Mouse (Mus musculus): ENCODE measurements around the gene Tldc2. TPM values are rescaled to one million over a fixed set of nuclear protein-coding genes. Genes with fewer than 3 reads are reported as not detected.

Tldc2 gene
- total and polyA plus RNA-seq, 3 experiments: not detected

- no peak overlapping the region for H3K27ac ChIP-seq (ENCODE audit: insufficient read depth, low read depth)
- TF ChIP-seq NELFE (IDR thresholded peaks at IDR 0.05; ENCODE audit: low read depth, low read length): no peak
- no peak for TF ChIP-seq EP300 (IDR thresholded peaks at IDR 0.05; ENCODE audit: low read length)
- TF ChIP-seq MAZ (IDR thresholded peaks at IDR 0.05; ENCODE audit: low read depth, low read length): no peak
- TF ChIP-seq GABPA (IDR thresholded peaks at IDR 0.05; ENCODE audit: insufficient replicate concordance, low read depth, low read length): no peak
- TF ChIP-seq CTCF (conservative IDR thresholded peaks at IDR 0.05 in 1 of 2, IDR thresholded peaks at IDR 0.05 in 1 of 2; ENCODE audit: low read depth in 2 of 2, low read length in 2 of 2): no peak
- H3K4me1 ChIP-seq (ENCODE audit: control insufficient read depth in 1 of 2, insufficient read depth in 2 of 2): peaks cover 22 to 47% of the 10 kb centered on the region in 2 experiments
- H3K4me3 ChIP-seq (replicated peaks in 1 of 3; ENCODE audit: low read depth in 2 of 3, low read length in 2 of 3, poor library complexity in 1 of 3): no peak overlapping the region
- H3K79me2 ChIP-seq (replicated peaks; ENCODE audit: control insufficient read depth, extremely low read depth, insufficient read depth, poor library complexity, severe bottlenecking): no peaks in the 10 kb centered on the region
- no peak overlapping the region for H3K4me2 ChIP-seq (ENCODE audit: insufficient read depth, low read depth, poor library complexity, severe bottlenecking)
- H3K9ac ChIP-seq (ENCODE audit: insufficient read depth, low read depth): no peak overlapping the region
- no peaks in the 10 kb centered on the region for H3K36me3 ChIP-seq (replicated peaks in 1 of 2; ENCODE audit: control insufficient read depth in 1 of 2, insufficient read depth in 1 of 2, low read length in 1 of 2)
- no peak for DNase-seq (ENCODE audit: extremely low read depth)
- no peaks in the 10 kb centered on the region for H3K9me3 ChIP-seq (replicated peaks; ENCODE audit: low read length)
- dilution Hi-C loops (cut with MboI; ENCODE audit: extremely low pct_ligation_motif_present, extremely low pct_unique_long_range_greater_than_20kb, low sequenced_read_pairs): no loop called here
- peaks cover 32% of the 10 kb centered on the region for H3K27me3 ChIP-seq (replicated peaks)
- in situ Hi-C loops (cut with MboI; ENCODE audit: low pct_ligation_motif_present, low pct_unique_long_range_greater_than_20kb, low sequenced_read_pairs): loop anchor here (25.0 kb wide), 1 partner anchor 188 kb away; the partner anchor contains the start of gene Sla2
Observed at GRCm38 (mm10) chr2:157075226-157075625, 11.6 kb upstream of the Tldc2 start.

GRCm38 (mm10) chr2:157075685-157076084 is 11.2 kb upstream of the Tldc2 start:
- no peak for TF ChIP-seq EP300 (IDR thresholded peaks at IDR 0.05; ENCODE audit: low read length)
- no peak for TF ChIP-seq JUND (conservative IDR thresholded peaks at IDR 0.05; ENCODE audit: low read depth, low read length)
- no peak for TF ChIP-seq USF1 (IDR thresholded peaks at IDR 0.05; ENCODE audit: low read depth, low read length)
- TF ChIP-seq UBTF (IDR thresholded peaks at IDR 0.05; ENCODE audit: low read depth, low read length): no peak
- TF ChIP-seq CTCF (conservative IDR thresholded peaks at IDR 0.05 in 1 of 2, IDR thresholded peaks at IDR 0.05 in 1 of 2; ENCODE audit: low read depth in 2 of 2, low read length in 2 of 2): no peak
- TF ChIP-seq POLR2AphosphoS2 (IDR thresholded peaks at IDR 0.05; ENCODE audit: low read depth, low read length): no peak
- no peak for TF ChIP-seq NRF1 (IDR thresholded peaks at IDR 0.05; ENCODE audit: low read depth, low read length)
- no peak for TF ChIP-seq E2F4 (IDR thresholded peaks at IDR 0.05; ENCODE audit: insufficient replicate concordance, low read depth, low read length)
- TF ChIP-seq HCFC1 (IDR thresholded peaks at IDR 0.05; ENCODE audit: low read depth, low read length): no peak
- TF ChIP-seq IRF4 (IDR thresholded peaks at IDR 0.05; ENCODE audit: low read depth, low read length): no peak
- no peak for TF ChIP-seq ZMIZ1 (IDR thresholded peaks at IDR 0.05; ENCODE audit: low read depth, low read length)
- TF ChIP-seq TCF12 (IDR thresholded peaks at IDR 0.05; ENCODE audit: low read depth, low read length): no peak
- no peak for TF ChIP-seq ZKSCAN1 (IDR thresholded peaks at IDR 0.05; ENCODE audit: borderline replicate concordance, low read depth, low read length)
- TF ChIP-seq ZNF384 (IDR thresholded peaks at IDR 0.05; ENCODE audit: low read depth, low read length): no peak
- TF ChIP-seq MXI1 (IDR thresholded peaks at IDR 0.05; ENCODE audit: low read depth, low read length): no peak
- no peak for TF ChIP-seq JUN (IDR thresholded peaks at IDR 0.05; ENCODE audit: insufficient read depth, low read depth, low read length)
- DNase-seq (ENCODE audit: extremely low read depth): no peak
- Histone ChIP-seq H3K9me3 (replicated peaks; ENCODE audit: low read length) (no peaks in the 10 kb centered on the region), H3K9ac (ENCODE audit: insufficient read depth, low read depth) (no peak overlapping the region), H3K36me3 (replicated peaks in 1 of 2; ENCODE audit: control insufficient read depth in 1 of 2, insufficient read depth in 1 of 2, low read length in 1 of 2) (no peaks in the 10 kb centered on the region), H3K4me3 (replicated peaks in 1 of 3; ENCODE audit: low read depth in 2 of 3, low read length in 2 of 3, poor library complexity in 1 of 3) (no peak overlapping the region), H3K4me1 (ENCODE audit: control insufficient read depth in 1 of 2, insufficient read depth in 2 of 2) (peaks cover 18 to 42% of the 10 kb centered on the region in 2 experiments), H3K4me2 (ENCODE audit: insufficient read depth, low read depth, poor library complexity, severe bottlenecking) (no peak overlapping the region), H3K27ac (ENCODE audit: insufficient read depth, low read depth) (no peak overlapping the region), H3K27me3 (replicated peaks) (peaks cover 37% of the 10 kb centered on the region), H3K79me2 (replicated peaks; ENCODE audit: control insufficient read depth, extremely low read depth, insufficient read depth, poor library complexity, severe bottlenecking) (no peaks in the 10 kb centered on the region)
- dilution Hi-C loops (cut with MboI; ENCODE audit: extremely low pct_ligation_motif_present, extremely low pct_unique_long_range_greater_than_20kb, low sequenced_read_pairs) (no loop called here), in situ Hi-C loops (cut with MboI; ENCODE audit: low pct_ligation_motif_present, low pct_unique_long_range_greater_than_20kb, low sequenced_read_pairs) (loop anchor here (25.0 kb wide), 1 partner anchor 188 kb away; the partner anchor contains the start of gene Sla2)

All from CH12.LX (cell line).